Mouse (Mus musculus) left cerebral cortex, postnatal 4 days (tissue): ENCODE data around the gene Ndrg3. TPM values are rescaled to one million over a fixed set of nuclear protein-coding genes. Genes with fewer than 3 reads are reported as not detected.

Experiments
- total RNA-seq, 2 experiments: library from RNA; stranded (reverse); gene quantifications; 2 replicates each; pipeline ENCODE4 v1.2.3; 2021

Gene Ndrg3
- total RNA-seq, 2 experiments from 2014 or later: 267 to 276 TPM

Other genes starting within 250 kb of the Ndrg3 start
- 10 to 100 TPM; 13.4 to 18.6 TPM for gene Myl9, start 216.6 kb downstream of the Ndrg3 start, total RNA-seq
- 1 to 10 TPM; 5.7 to 6.0 TPM for gene Tgif2, start 152.0 kb downstream of the Ndrg3 start, total RNA-seq
- 1 to 10 TPM; 3.9 to 4.9 TPM for gene 4930518I15Rik, start 134.1 kb downstream of the Ndrg3 start, total RNA-seq
- gene Rab5if, start 128.9 kb downstream of the Ndrg3 start, total RNA-seq: 100 to 1,000 TPM; 104 to 105 TPM
- under 1 TPM in 1 of 2 experiments, not detected in 1; 0.12 TPM for gene Sla2, start 104.9 kb downstream of the Ndrg3 start, total RNA-seq
- gene Dsn1, start 15.1 kb upstream of the Ndrg3 start, total RNA-seq: 1 to 10 TPM; 7.4 to 8.4 TPM
- gene Soga1, start 87.2 kb upstream of the Ndrg3 start, total RNA-seq: 100 to 1,000 TPM; 104 to 108 TPM
- gene Tldc2, start 95.0 kb upstream of the Ndrg3 start, total RNA-seq: not detected
- 10 to 100 TPM; 18.0 to 18.7 TPM for gene Samhd1, start 143.2 kb upstream of the Ndrg3 start, total RNA-seq
- 1 to 10 TPM; 4.8 to 4.9 TPM for gene Rbl1, start 212.5 kb upstream of the Ndrg3 start, total RNA-seq